Mouse (Mus musculus): ENCODE measurements around the gene Trim66. TPM values are rescaled to one million over a fixed set of nuclear protein-coding genes. Genes with fewer than 3 reads are reported as not detected.

The Trim66 gene
- polyA plus RNA-seq, 1 experiment from 2014 or later: 0.79 TPM

DNA sequence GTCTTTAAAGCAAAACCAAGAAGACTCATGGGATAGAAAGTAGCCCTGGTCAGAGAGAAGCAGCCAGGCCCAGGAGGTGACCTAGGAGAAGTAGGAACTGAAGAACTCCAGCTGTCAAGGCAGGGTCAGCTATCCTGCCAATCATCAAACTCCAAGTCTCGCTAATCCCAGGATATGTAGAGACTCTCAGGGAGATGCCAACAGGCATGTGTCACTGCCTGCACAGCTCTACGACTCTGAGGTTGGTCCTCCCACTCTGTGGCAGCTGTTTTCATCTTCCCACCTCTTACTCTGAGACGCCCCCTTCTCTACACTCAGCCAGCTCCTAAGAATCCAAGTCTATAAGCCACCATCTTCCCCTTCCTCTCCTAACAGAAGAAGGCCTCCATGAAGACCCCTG, 24.8 kb upstream of the Trim66 start:
- no peaks in the 10 kb centered on the region for H3K9me3 ChIP-seq
- no peaks in the 10 kb centered on the region for H3K36me3 ChIP-seq
- H3K4me1 ChIP-seq (replicated peaks): peaks cover 11% of the 10 kb centered on the region; the same call in 1 of the 2 replicates
- no peaks in the 10 kb centered on the region for H3K27me3 ChIP-seq
- no peak for ATAC-seq (ENCODE audit: low FRiP score, low read depth)
- no peak overlapping the region for H3K4me2 ChIP-seq
- 70% methylated on average over 3 of the region's 3 CpGs for WGBS
- H3K9ac ChIP-seq: no peak overlapping the region
- H3K27ac ChIP-seq (replicated peaks): no peak overlapping the region
- no peak overlapping the region for H3K4me3 ChIP-seq

DNA sequence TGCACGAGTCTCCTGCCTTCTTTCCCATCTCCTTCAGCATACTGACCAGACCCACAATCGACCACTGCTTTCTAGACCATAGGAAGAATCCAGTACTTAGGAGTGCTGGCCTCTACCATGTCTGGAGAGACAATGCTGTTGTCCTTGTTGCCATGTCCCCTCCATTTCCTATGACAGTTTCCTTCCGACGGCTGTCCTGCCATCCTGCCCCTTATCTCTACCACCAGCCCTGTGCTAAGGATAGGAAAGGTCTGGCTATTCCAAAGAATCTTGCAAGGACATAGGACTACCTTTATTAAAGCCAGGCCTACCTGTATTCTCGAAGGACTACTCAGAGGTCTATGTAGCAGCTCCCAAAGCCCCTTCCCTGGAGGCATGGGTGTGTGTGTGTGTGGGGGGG, 23.6 kb upstream of the Trim66 start:
- Histone ChIP-seq H3K27ac (replicated peaks) (no peak overlapping the region), H3K4me3 (no peak overlapping the region), H3K4me2 (no peak overlapping the region), H3K27me3 (no peaks in the 10 kb centered on the region), H3K4me1 (replicated peaks) (peaks cover 6% of the 10 kb centered on the region; the same call in 1 of the 2 replicates), H3K36me3 (no peaks in the 10 kb centered on the region), H3K9ac (no peak overlapping the region), H3K9me3 (no peaks in the 10 kb centered on the region)
- ATAC-seq (ENCODE audit: low FRiP score, low read depth): no peak
- 91% methylated on average over 5 of the region's 5 CpGs for WGBS

DNA sequence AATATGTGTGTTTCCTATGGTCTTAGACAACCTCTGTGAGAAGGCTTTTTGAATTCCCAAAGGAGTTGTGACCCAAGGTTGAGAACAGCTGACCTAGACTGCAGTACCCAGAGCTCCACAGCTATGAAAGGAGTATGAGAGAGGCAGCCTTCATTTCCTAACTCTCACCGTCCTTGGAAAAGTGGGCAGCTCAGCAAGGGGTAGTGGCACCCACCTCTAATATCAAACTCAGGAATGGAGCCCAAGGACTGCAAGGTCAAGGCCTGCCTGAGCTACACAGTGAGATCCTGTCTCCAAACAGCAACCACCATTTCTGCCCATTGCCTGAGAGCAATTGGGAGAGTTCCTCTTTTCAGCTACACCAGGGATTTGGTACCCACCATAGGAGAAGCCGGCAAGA, 21.8 kb upstream of the Trim66 start:
- H3K27ac ChIP-seq (replicated peaks): no peak overlapping the region
- H3K9ac ChIP-seq: no peak overlapping the region
- H3K36me3 ChIP-seq: peaks cover 8% of the 10 kb centered on the region
- no peak overlapping the region for H3K4me2 ChIP-seq
- no peak overlapping the region for H3K4me3 ChIP-seq
- no peaks in the 10 kb centered on the region for H3K4me1 ChIP-seq (replicated peaks)
- no peaks in the 10 kb centered on the region for H3K9me3 ChIP-seq
- ATAC-seq (ENCODE audit: low FRiP score, low read depth): no peak
- 85% methylated on average over 2 of the region's 2 CpGs for WGBS
- no peaks in the 10 kb centered on the region for H3K27me3 ChIP-seq

DNA sequence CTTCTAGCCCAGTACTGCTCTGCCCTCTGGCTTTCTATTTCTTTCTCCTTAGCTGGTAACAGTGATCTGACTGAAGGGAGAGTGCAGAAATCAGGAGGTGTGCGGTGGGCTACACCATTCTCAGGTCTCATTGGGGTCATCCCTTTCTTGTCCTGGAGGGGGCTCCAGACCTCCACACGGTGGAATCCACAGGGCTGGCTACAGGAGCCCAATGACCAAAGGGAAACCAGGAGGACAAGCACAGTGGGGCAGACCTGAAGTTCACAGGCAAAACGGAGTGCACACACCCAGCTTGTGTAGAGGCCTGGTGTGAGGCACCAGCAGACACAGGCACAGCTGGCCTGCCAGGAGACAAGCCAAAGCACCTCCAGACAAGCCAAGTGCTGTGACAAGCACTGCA, 20.4 kb upstream of the Trim66 start:
- Histone ChIP-seq H3K36me3 (peaks cover 21% of the 10 kb centered on the region), H3K9me3 (no peaks in the 10 kb centered on the region), H3K27ac (replicated peaks) (no peak overlapping the region), H3K4me1 (replicated peaks) (no peaks in the 10 kb centered on the region), H3K4me2 (no peak overlapping the region), H3K9ac (0 out of 2 replicates have a peak overlapping the region, but pooled peaks have one; percentile 8), H3K27me3 (no peaks in the 10 kb centered on the region), H3K4me3 (no peak overlapping the region)
- WGBS: 20% methylated on average over 3 of the region's 3 CpGs
- ATAC-seq (ENCODE audit: low FRiP score, low read depth): peak; percentile 76

DNA sequence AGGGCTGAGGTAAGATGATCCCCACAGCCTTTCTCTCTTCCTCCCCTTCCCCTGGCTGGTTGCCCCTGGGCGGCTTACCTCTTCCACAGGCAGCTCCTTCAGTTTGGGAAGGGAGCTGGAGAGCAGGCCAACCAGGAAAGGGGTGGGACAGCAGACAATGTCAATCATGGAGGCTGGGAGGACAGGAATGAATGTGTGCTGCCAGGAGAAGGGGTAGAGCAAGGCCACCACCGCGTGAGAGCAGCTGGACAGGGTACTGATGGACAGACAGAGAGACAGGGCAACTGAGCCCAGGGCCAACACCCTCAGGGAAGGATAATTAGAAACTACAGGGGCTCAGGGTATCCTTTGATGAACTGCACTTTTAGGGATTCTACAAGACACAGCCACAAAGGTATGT, 19.6 kb upstream of the Trim66 start:
- H3K27me3 ChIP-seq: no peaks in the 10 kb centered on the region
- no peak overlapping the region for H3K9ac ChIP-seq
- no peak for ATAC-seq (ENCODE audit: low FRiP score, low read depth)
- H3K4me2 ChIP-seq: no peak overlapping the region
- H3K27ac ChIP-seq (replicated peaks): no peak overlapping the region
- peaks cover 29% of the 10 kb centered on the region for H3K36me3 ChIP-seq
- H3K4me1 ChIP-seq (replicated peaks): no peaks in the 10 kb centered on the region
- 71% methylated on average over 3 of the region's 3 CpGs for WGBS
- no peak overlapping the region for H3K4me3 ChIP-seq
- H3K9me3 ChIP-seq: no peaks in the 10 kb centered on the region

DNA sequence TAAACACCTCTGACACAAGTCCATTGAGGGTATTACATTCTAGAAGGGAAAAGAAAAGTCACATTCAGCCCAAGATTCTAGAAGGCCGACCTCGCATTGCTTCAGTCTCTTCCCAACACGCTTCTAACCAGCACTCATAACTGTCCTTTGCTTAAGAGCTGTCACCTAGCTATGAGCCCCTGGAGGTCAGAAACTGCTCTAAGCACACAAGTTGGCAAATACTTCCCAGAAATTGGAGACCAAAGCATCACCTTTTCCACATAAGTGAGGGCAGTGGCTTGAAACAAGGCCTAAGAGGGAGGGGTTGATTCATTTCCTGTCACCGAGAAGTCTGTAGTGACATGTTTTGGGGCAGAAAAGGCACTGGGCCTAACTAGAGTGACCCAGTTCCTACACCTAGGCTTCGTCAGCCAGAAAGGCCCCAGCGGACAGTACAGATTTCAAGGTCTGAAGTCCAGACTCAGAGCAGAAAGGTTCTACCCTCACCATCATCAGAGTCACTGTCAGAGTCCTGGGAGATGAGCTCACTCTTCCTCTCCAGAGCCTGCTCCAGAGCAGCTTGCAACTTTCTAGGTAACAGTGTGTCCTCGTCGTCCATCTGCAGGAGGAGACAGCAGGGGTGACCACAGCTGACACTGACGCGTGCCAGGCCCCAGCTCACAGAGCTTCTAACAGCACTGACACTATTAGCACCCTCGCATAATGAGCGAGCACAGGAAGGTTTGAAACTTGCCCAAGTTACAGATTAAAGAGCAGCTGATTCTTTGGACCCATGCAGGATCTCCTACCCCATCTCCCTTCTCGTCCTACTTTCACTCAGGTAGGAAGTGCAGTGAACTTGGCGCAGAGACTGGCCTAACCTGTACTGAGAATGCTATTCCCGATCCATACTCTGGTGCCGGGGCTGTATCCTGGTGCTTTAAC, 18.1 kb upstream of the Trim66 start:
- Histone ChIP-seq H3K4me3 (no peak overlapping the region), H3K9ac (no peak overlapping the region), H3K4me2 (no peak overlapping the region), H3K27me3 (no peaks in the 10 kb centered on the region), H3K36me3 (peaks cover 44% of the 10 kb centered on the region), H3K4me1 (replicated peaks) (peaks cover 8% of the 10 kb centered on the region; the same call in 1 of the 2 replicates), H3K27ac (replicated peaks) (no peak overlapping the region), H3K9me3 (no peaks in the 10 kb centered on the region)
- ATAC-seq (ENCODE audit: low FRiP score, low read depth): no peak
- 77% methylated on average over 16 of the region's 16 CpGs for WGBS

DNA sequence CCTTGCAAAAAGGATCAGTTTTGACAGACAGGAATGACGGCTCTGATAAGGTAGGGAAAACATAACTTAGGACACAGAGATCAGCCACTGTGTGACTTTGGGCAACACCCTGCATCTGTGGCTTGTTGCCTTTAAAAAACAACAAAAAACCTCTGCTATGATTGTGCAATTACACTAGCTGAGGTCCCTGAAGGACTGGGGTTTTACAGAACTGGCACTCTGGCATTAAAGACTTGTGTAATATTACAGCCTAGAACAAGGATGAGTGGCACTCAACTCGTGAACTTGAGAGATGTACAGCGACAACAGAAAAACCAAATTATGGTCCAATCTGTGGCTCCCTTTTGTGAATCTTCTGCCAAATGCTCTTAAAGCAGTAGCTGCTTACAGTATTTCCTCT, 16.8 kb upstream of the Trim66 start:
- no peak overlapping the region for H3K9ac ChIP-seq
- H3K36me3 ChIP-seq: peaks cover 49% of the 10 kb centered on the region
- H3K27ac ChIP-seq (replicated peaks): no peak overlapping the region
- no peaks in the 10 kb centered on the region for H3K27me3 ChIP-seq
- ATAC-seq (ENCODE audit: low FRiP score, low read depth): no peak
- H3K4me1 ChIP-seq (replicated peaks): peaks cover 20% of the 10 kb centered on the region
- H3K4me3 ChIP-seq: no peak overlapping the region
- no peak overlapping the region for H3K4me2 ChIP-seq
- WGBS: 85% methylated on average over 3 of the region's 3 CpGs
- no peaks in the 10 kb centered on the region for H3K9me3 ChIP-seq

DNA sequence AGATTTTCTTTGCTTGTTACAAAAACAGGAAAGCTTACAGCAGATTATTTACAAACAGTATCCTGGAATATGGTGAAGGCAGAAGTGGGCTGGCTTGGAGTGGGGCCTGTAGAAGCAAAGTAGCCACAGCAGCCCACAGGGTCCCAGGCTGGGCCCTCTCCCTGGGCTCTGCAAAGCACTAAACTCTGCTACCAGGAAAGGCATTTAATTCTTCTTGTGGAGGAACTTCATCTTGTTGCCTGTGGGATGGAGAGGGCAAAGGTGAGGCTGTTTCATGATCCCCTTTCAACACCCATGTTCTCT, 16.5 kb upstream of the Trim66 start:
- H3K27me3 ChIP-seq: no peaks in the 10 kb centered on the region
- H3K4me3 ChIP-seq: no peak overlapping the region
- H3K9me3 ChIP-seq: no peaks in the 10 kb centered on the region
- no peak overlapping the region for H3K9ac ChIP-seq
- no peak for ATAC-seq (ENCODE audit: low FRiP score, low read depth)
- H3K27ac ChIP-seq (replicated peaks): no peak overlapping the region
- peaks cover 49% of the 10 kb centered on the region for H3K36me3 ChIP-seq
- H3K4me1 ChIP-seq (replicated peaks): peaks cover 21% of the 10 kb centered on the region
- H3K4me2 ChIP-seq: no peak overlapping the region

DNA sequence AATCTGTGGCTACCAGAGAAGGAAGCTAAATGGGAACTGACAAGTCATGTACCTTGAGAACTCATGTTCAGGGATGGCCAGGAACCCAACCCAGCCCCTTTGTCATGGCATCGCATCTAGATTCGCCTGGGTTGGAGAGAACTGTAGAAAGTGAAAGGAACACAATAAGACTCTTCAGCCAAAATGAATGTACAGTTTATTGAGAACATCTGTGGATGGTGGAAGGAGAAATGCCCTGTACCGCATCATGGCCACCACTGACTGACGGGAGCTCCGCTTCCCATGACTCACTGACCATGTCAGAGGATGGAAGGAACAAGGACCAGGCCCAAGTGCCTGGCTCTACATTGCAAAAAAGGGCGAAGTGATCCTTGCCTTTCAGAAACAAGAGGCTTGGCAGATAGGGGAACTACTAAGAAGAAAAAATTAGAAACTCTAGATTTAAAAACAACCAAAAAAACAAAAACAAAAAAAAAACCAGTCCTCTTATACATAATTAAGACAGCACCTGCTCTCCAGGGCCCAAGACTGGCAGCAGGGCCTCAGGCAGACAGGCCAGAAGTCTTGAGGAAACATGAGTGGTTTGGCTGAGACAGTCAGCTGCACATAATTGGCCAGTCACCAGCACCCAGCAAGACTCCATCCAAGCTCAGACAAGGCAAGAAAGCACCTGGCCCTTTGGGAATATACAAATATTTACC, 16.0 kb upstream of the Trim66 start:
- peak overlapping the region; percentile 7; the same call in 1 of the 2 replicates for H3K27ac ChIP-seq (replicated peaks)

DNA sequence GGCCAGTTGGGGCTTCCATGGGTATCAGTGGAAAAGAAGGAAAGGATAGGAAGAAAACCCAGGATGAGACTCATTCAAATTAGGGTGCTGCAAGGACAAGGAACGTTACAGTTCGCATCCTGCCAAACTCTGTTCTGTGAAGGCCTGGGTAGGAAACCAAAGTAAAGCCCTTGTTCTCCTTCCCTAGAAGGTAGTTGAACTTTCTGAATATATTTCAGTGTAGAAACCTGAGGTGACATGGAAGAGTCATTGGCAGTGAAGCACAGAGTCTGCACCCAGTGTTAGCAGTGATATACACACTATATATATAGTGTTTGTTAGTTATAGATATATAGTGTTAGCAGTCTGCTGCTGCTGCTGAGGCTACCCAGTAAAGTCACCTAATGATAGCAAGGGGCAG, 15.4 kb upstream of the Trim66 start:
- Histone ChIP-seq H3K27me3 (no peaks in the 10 kb centered on the region), H3K36me3 (peaks cover 49% of the 10 kb centered on the region), H3K4me1 (replicated peaks) (peaks cover 22% of the 10 kb centered on the region), H3K9me3 (no peaks in the 10 kb centered on the region), H3K4me2 (no peak overlapping the region), H3K4me3 (no peak overlapping the region), H3K9ac (no peak overlapping the region), H3K27ac (replicated peaks) (peak overlapping the region; percentile 7; the same call in 1 of the 2 replicates)
- ATAC-seq (ENCODE audit: low FRiP score, low read depth): no peak
- WGBS: 69% methylated on average over 2 of the region's 2 CpGs

More for the DNA sequence above, 16.0 kb upstream of the Trim66 start:
- 72% methylated on average over 6 of the region's 6 CpGs for WGBS
- Histone ChIP-seq H3K9ac (no peak overlapping the region), H3K4me1 (replicated peaks) (peaks cover 21% of the 10 kb centered on the region), H3K4me2 (no peak overlapping the region), H3K4me3 (no peak overlapping the region), H3K27me3 (no peaks in the 10 kb centered on the region), H3K36me3 (peaks cover 49% of the 10 kb centered on the region), H3K9me3 (no peaks in the 10 kb centered on the region)
- no peak for ATAC-seq (ENCODE audit: low FRiP score, low read depth)

DNA sequence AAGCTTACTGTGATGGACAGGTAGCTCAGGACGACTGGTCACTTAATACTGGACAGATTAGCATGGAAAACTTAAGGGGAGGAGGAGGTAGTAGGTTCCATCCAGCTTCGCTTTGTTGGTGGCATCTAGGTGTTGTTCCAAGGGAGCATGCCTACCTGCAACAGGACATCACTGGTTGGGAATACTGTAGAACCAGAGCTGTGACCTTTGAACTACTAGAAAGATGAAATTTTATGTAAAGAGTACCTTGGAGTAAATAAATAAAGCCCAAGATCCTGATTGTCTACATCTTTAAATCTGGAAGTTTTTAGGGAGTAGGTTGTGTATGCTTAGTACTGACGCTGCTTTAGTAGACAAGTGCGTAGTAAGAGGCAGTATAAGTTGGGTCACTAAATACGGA, 14.2 kb upstream of the Trim66 start:
- Histone ChIP-seq H3K27ac (replicated peaks) (no peak overlapping the region), H3K9ac (no peak overlapping the region), H3K36me3 (peaks cover 49% of the 10 kb centered on the region), H3K4me3 (no peak overlapping the region), H3K27me3 (no peaks in the 10 kb centered on the region), H3K9me3 (no peaks in the 10 kb centered on the region), H3K4me1 (replicated peaks) (peaks cover 32% of the 10 kb centered on the region), H3K4me2 (no peak overlapping the region)
- no peak for ATAC-seq (ENCODE audit: low FRiP score, low read depth)
- WGBS: 85% methylated on average over 5 of the region's 5 CpGs

DNA sequence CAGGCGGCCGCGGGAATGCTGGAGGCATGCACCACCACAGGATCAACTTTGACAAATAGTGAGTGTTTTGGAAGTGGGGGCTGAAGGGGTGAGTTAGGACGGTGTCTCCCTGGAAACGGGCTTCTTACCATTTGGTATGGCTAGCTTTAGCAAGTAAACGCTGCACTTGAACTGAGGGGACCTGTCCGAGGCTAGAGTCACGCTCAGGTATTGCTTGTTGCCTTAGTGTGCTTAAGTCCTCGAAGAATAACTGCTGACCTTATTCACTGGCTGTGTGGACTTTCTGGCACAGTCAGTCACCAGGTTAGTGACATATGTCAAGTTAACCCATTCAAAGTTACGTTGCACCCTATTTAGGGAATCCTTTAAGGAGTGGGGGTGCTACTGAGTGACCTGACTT, 12.0 kb upstream of the Trim66 start:
- Histone ChIP-seq H3K27me3 (no peaks in the 10 kb centered on the region), H3K9me3 (no peaks in the 10 kb centered on the region), H3K4me1 (replicated peaks) (peaks cover 32% of the 10 kb centered on the region), H3K27ac (replicated peaks) (peak overlapping the region; percentile 95; the same call in 1 of the 2 replicates), H3K9ac (peak overlapping the region; percentile 94), H3K36me3 (peaks cover 44% of the 10 kb centered on the region), H3K4me2 (peak overlapping the region; percentile 92), H3K4me3 (peak overlapping the region; percentile 72)
- no peak for ATAC-seq (ENCODE audit: low FRiP score, low read depth)
- WGBS: 4% methylated on average over 10 of the region's 10 CpGs
